Mouse (Mus musculus) lung, postnatal 0 days (tissue): ENCODE measurements at regions not wholly inside any gene's neighbourhood (a gene's known extent, or its start where the extent isn't known, plus 50 kb on each side); places are given as distances from the start of the nearest gene placed in this dataset.

Source experiments
- CTCF ChIP-seq: IDR thresholded peaks from 2 replicates; pipeline ENCODE4 v1.5.1; 2016; ENCODE audit warnings: antibody characterized with exemption, mild to moderate bottlenecking
- EP300 ChIP-seq: IDR thresholded peaks from 2 replicates; pipeline ENCODE4 v1.6.1; 2016; ENCODE audit warnings: antibody characterized with exemption, mild to moderate bottlenecking, control low read depth

- TF ChIP-seq EP300: no peak
- no peak for TF ChIP-seq CTCF
These were observed 593.3 kb upstream of the Intu start for GRCm38 (mm10) chr3:39937719-39938278.
